Mouse (Mus musculus) ES-Bruce4 (cell line): ENCODE measurements at regions not wholly inside any gene's neighbourhood (a gene's known extent, or its start where the extent isn't known, plus 50 kb on each side); places are given as distances from the start of the nearest gene placed in this dataset.

Experiments
- CTCF ChIP-seq: IDR thresholded peaks from one replicate; pipeline ENCODE4 v1.8.1; 2011; ENCODE audit warnings: low read depth, low read length
- EP300 ChIP-seq: IDR thresholded peaks from 2 replicates; pipeline ENCODE4 v1.6.1; 2011; ENCODE audit warnings: low read depth, low read length; ENCODE audit not compliant: insufficient read depth
- POLR2A ChIP-seq: IDR thresholded peaks from one replicate; pipeline ENCODE4 v1.8.1; 2011; ENCODE audit warnings: low read length; ENCODE audit not compliant: insufficient read depth

- TF ChIP-seq CTCF, result no peak
- no peak for TF ChIP-seq EP300
- TF ChIP-seq POLR2A, result no peak
Measured at GRCm38 (mm10) chr11:45070280-45070679, 453.2 kb downstream of the Ebf1 start.
